Mouse (Mus musculus) cerebellum, postnatal 10 days (tissue): ENCODE measurements at regions not wholly inside any gene's neighbourhood (a gene's known extent, or its start where the extent isn't known, plus 50 kb on each side); places are given as distances from the start of the nearest gene placed in this dataset.
"Not testable (repeated sequence)": the region's sequence is repeated elsewhere in the genome, so short reads cannot be mapped to it uniquely, and the experiment has no call there.

Experiments
- DNase-seq, 2 experiments: peaks; one replicate each; pipeline ENCODE4 v3.0.0; 2021; ENCODE audit warnings: mixed read lengths in 2 of 2

GRCm38 (mm10) chr13:7007091-7007490, 358.5 kb upstream of the Pfkp start:
- no peak for DNase-seq

GRCm38 (mm10) chr13:6998508-6999278, 350.1 kb upstream of the Pfkp start:
- DNase-seq: not testable (repeated sequence)

- no peak for DNase-seq
Measured at GRCm38 (mm10) chr13:6998094-6998493, 349.5 kb upstream of the Pfkp start.

- DNase-seq: no peak
Measured at GRCm38 (mm10) chr13:6992323-6992994, 343.9 kb upstream of the Pfkp start.

GRCm38 (mm10) chr13:6991714-6992113, 343.1 kb upstream of the Pfkp start:
- no peak for DNase-seq

- no peak for DNase-seq
Measured at GRCm38 (mm10) chr13:6985012-6985996, 336.7 kb upstream of the Pfkp start.

GRCm38 (mm10) chr13:6955713-6956112, 307.1 kb upstream of the Pfkp start:
- DNase-seq: no peak

- no peak for DNase-seq
Measured at GRCm38 (mm10) chr13:6924136-6924535, 275.6 kb upstream of the Pfkp start.

- no peak for DNase-seq
Measured at GRCm38 (mm10) chr13:6922357-6922721, 273.8 kb upstream of the Pfkp start.

GRCm38 (mm10) chr13:6921691-6922356, 273.2 kb upstream of the Pfkp start:
- no peak for DNase-seq

- DNase-seq: no peak
Measured at GRCm38 (mm10) chr13:6906000-6906399, 257.4 kb upstream of the Pfkp start.

- no peak for DNase-seq
Measured at GRCm38 (mm10) chr13:6901682-6902081, 253.1 kb upstream of the Pfkp start.

- no peak for DNase-seq
Measured at GRCm38 (mm10) chr13:6897666-6898065, 249.1 kb upstream of the Pfkp start.

GRCm38 (mm10) chr13:6891458-6892076, 243.0 kb upstream of the Pfkp start:
- peak in 1 of 2 experiments; percentile 1 for DNase-seq

GRCm38 (mm10) chr13:6889446-6889845, 240.9 kb upstream of the Pfkp start:
- DNase-seq: not testable (repeated sequence)

- DNase-seq: no peak
Measured at GRCm38 (mm10) chr13:6888381-6888780, 239.8 kb upstream of the Pfkp start.

GRCm38 (mm10) chr13:6877018-6877901, 228.7 kb upstream of the Pfkp start:
- DNase-seq: no peak

- DNase-seq: peak; percentile 12 to 16
Measured at GRCm38 (mm10) chr13:6862186-6862585, 213.6 kb upstream of the Pfkp start.

GRCm38 (mm10) chr13:6859551-6859950, 211.0 kb upstream of the Pfkp start:
- DNase-seq: no peak

- no peak for DNase-seq
Measured at GRCm38 (mm10) chr13:6855199-6856148, 206.9 kb upstream of the Pfkp start.
